Mouse (Mus musculus) stomach, embryonic 16.5 days (tissue): ENCODE data around the gene Crtc3. TPM values are rescaled to one million over a fixed set of nuclear protein-coding genes. Genes with fewer than 3 reads are reported as not detected.

ENCODE experiments used
- ATAC-seq: fragments of 200-750 bp; cut with Nextera tagmentation; 2 replicates; pipeline ENCODE4 v1.8.0; 2017; ENCODE audit warnings: moderate number of reproducible peaks, moderate TSS enrichment; ENCODE audit not compliant: insufficient read depth, low FRiP score
- H3K27ac ChIP-seq: fragments of 300-500 bp; sonication (generic); 2 replicates; pipeline ENCODE4 v1.5.1; 2014; ENCODE audit warnings: low read length
- H3K27me3 ChIP-seq: fragments of 300-500 bp; sonication (generic); 2 replicates; pipeline ENCODE4 v1.6.1; 2014; ENCODE audit warnings: low read length, control low read depth, mixed read lengths; ENCODE audit not compliant: control insufficient read depth, insufficient read depth
- H3K36me3 ChIP-seq: fragments of 300-500 bp; sonication (generic); 2 replicates; pipeline ENCODE4 v1.6.1; 2014; ENCODE audit warnings: low read length; ENCODE audit not compliant: control insufficient read depth, insufficient read depth
- H3K4me1 ChIP-seq: fragments of 300-500 bp; sonication (generic); 2 replicates; pipeline ENCODE4 v1.6.1; 2014; ENCODE audit warnings: low read length, control low read depth, mixed read lengths; ENCODE audit not compliant: control insufficient read depth, insufficient read depth
- H3K4me2 ChIP-seq: fragments of 300-500 bp; sonication (generic); 2 replicates; pipeline ENCODE4 v1.6.1; 2014; ENCODE audit warnings: low read depth, low read length, mixed read lengths
- H3K4me3 ChIP-seq: fragments of 300-500 bp; sonication (generic); replicated peaks from 2 replicates; pipeline ENCODE4 v1.5.1; 2014; ENCODE audit warnings: mild to moderate bottlenecking, low read length
- H3K9ac ChIP-seq: fragments of 300-500 bp; sonication (generic); 2 replicates; pipeline ENCODE4 v1.6.1; 2014; ENCODE audit warnings: low read length
- H3K9me3 ChIP-seq: fragments of 300-500 bp; sonication (generic); replicated peaks from 2 replicates; pipeline ENCODE4 v1.6.1; 2016; ENCODE audit warnings: low read length, control low read depth; ENCODE audit not compliant: control insufficient read depth
- whole genome bisulfite sequencing: fragments of 180-500 bp; shearing (Covaris S2); extraction: QIAGEN DNeasy Blood & Tissue Kit; methylation state at CpG from one replicate; pipeline ENCODE4 v1.1.7; 2014; 5-methylcytosine and 5-hydroxymethylcytosine counted together
- polyA plus RNA-seq: library from polyadenylated mRNA; unstranded; fragments of >200 nt; fragmentation: Nextera tagmentation; extraction: Ambion mirVana; gene quantifications from 2 replicates; pipeline ENCODE4 v1.2.1, GENCODE M21; 2015

Gene Crtc3
- polyA plus RNA-seq, 1 experiment from 2014 or later = 19.1 TPM

- H3K4me3 ChIP-seq = no peak overlapping the region
- H3K27me3 ChIP-seq = no peaks in the 10 kb centered on the region
- no peak overlapping the region for H3K9ac ChIP-seq
- no peaks in the 10 kb centered on the region for H3K9me3 ChIP-seq
- H3K36me3 ChIP-seq = no peaks in the 10 kb centered on the region
- no peak for ATAC-seq
- H3K27ac ChIP-seq = peak overlapping the region; percentile 78
- no peak overlapping the region for H3K4me2 ChIP-seq
- WGBS = 36% methylated on average over 11 of the region's 11 CpGs
- peaks cover 23% of the 10 kb centered on the region for H3K4me1 ChIP-seq
Measured at GRCm38 (mm10) chr7:80667190-80667589, 21.5 kb downstream of the Crtc3 start.

- H3K4me3 ChIP-seq = no peak overlapping the region
- peaks cover 23% of the 10 kb centered on the region for H3K4me1 ChIP-seq
- H3K9ac ChIP-seq = no peak overlapping the region
- H3K36me3 ChIP-seq = no peaks in the 10 kb centered on the region
- 37% methylated on average over 10 of the region's 10 CpGs for WGBS
- H3K27ac ChIP-seq = peak overlapping the region; percentile 78
- no peaks in the 10 kb centered on the region for H3K27me3 ChIP-seq
- no peaks in the 10 kb centered on the region for H3K9me3 ChIP-seq
- peak; percentile 70; the same call in 1 of the 2 replicates for ATAC-seq
- H3K4me2 ChIP-seq = peak overlapping the region; percentile 30; the same call in 1 of the 2 replicates
Measured at GRCm38 (mm10) chr7:80666198-80666915, 22.3 kb downstream of the Crtc3 start.

DNA sequence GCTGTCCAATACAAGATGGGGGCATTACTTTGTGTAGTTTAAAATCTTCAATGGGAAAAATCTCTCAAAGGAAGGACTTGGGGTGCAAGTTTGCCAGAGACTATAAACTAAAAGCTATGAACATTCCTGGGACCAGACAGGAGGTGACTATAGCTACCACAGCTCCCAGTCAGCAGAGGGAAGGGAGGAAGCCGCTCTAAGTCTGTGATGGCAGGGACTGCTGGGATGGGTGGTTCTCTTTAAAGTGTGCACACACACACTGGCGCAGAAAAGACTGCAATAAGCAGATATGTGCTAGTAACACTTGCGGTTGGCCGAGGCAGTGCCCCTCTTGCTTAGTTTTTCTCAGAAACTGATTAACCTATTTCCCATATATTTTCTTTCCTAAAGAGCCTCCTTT lies 27.6 kb downstream of the Crtc3 start:
- ATAC-seq = no peak
- Histone ChIP-seq H3K27ac (0 out of 2 replicates have a peak overlapping the region, but pooled peaks have one; percentile 11), H3K9ac (no peak overlapping the region), H3K4me1 (peaks cover 19% of the 10 kb centered on the region), H3K4me3 (no peak overlapping the region), H3K36me3 (no peaks in the 10 kb centered on the region), H3K27me3 (no peaks in the 10 kb centered on the region), H3K4me2 (no peak overlapping the region), H3K9me3 (no peaks in the 10 kb centered on the region)
- 90% methylated on average over 4 of the region's 4 CpGs for WGBS

DNA sequence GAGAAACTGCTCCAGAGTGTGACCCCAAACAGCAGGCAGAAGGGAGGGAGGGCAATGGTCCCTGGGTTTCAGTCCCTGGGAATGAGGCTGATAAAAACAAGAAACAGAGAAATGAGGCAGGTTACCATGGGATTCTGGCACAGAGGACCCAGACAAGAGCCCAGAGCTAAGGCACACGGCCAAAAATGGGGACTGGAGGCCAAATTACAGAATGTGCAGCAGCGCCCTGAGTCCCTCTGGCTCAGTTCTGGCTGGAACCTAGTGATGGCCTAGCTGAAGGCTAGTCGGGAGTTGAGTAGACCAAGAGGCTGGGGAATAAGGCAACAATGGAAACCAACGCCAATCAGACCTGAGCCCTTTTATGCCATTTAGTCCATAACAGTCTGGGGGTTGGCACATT lies 28.1 kb downstream of the Crtc3 start:
- H3K36me3 ChIP-seq = no peaks in the 10 kb centered on the region
- no peaks in the 10 kb centered on the region for H3K27me3 ChIP-seq
- H3K27ac ChIP-seq = 0 out of 2 replicates have a peak overlapping the region, but pooled peaks have one; percentile 19
- ATAC-seq = peak; percentile 22; the same call in 1 of the 2 replicates
- no peak overlapping the region for H3K4me3 ChIP-seq
- no peak overlapping the region for H3K4me2 ChIP-seq
- peaks cover 21% of the 10 kb centered on the region for H3K4me1 ChIP-seq
- H3K9me3 ChIP-seq = no peaks in the 10 kb centered on the region
- 55% methylated on average over 4 of the region's 4 CpGs for WGBS
- H3K9ac ChIP-seq = no peak overlapping the region

DNA sequence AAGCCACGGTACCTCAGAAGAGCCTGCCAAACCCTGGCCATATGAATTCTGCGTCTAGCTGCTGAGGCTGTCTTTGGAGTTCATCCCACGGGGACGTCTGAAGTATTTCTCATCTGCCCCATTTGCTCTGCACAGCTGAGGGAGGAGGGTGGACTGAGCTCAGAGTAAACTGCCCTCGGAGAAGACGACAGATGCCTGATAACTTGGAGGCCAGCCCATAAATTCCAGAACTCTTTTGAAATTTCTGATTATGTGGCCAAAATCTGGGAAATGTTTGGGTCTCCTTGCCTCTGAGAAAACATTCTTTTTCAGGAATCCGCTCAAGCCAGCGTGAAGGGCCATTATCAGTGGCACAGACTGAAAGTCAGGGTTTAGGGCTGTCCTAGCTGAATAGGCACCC lies 30.8 kb downstream of the Crtc3 start:
- H3K4me1 ChIP-seq = peaks cover 39% of the 10 kb centered on the region
- WGBS = 29% methylated on average over 8 of the region's 8 CpGs

DNA sequence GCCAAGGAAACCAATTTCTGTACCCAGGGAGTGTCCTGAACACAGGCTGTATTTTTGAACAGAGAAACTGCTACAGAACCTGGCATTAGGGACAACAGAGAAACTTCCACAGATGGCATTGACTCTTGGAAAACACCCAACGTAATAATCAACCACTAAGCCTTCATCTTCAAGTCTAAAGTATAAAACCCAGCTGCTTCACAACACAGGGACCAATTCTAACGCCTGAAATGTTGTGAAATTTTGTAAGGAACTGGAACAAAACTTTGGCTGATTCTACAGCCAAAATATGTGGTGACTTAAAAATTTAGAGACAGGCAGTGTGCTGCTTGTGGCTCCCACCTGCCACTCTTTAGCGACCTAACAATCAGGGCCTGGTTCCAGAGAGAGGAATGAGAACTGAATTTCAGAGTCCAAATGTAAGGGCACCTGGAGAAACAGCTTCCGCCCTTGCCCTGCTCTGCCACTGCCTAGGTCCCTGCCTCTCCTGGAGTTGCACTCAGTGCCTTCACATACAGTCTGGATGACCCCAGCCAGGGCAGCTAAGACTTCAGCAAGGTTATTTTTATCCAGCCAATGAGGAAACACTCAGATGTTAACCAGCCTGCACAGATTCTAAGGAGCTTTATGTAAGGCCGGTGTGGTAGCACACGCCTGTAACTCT lies 33.2 kb downstream of the Crtc3 start:
- 56% methylated on average over 6 of the region's 6 CpGs for WGBS
- Histone ChIP-seq H3K9ac (no peak overlapping the region; the same call in 1 of the 2 replicates), H3K36me3 (no peaks in the 10 kb centered on the region), H3K4me2 (no peak overlapping the region), H3K4me3 (no peak overlapping the region), H3K4me1 (peaks cover 42% of the 10 kb centered on the region), H3K27me3 (no peaks in the 10 kb centered on the region), H3K27ac (no peak overlapping the region), H3K9me3 (no peaks in the 10 kb centered on the region)
- ATAC-seq = no peak

More for the DNA sequence above, 30.8 kb downstream of the Crtc3 start:
- no peaks in the 10 kb centered on the region for H3K27me3 ChIP-seq
- no peak overlapping the region for H3K4me3 ChIP-seq
- peak; percentile 70 for ATAC-seq
- H3K9me3 ChIP-seq = no peaks in the 10 kb centered on the region
- peak overlapping the region; percentile 81 for H3K27ac ChIP-seq
- H3K4me2 ChIP-seq = no peak overlapping the region
- H3K9ac ChIP-seq = 0 out of 2 replicates have a peak overlapping the region, but pooled peaks have one; percentile 19
- H3K36me3 ChIP-seq = no peaks in the 10 kb centered on the region

DNA sequence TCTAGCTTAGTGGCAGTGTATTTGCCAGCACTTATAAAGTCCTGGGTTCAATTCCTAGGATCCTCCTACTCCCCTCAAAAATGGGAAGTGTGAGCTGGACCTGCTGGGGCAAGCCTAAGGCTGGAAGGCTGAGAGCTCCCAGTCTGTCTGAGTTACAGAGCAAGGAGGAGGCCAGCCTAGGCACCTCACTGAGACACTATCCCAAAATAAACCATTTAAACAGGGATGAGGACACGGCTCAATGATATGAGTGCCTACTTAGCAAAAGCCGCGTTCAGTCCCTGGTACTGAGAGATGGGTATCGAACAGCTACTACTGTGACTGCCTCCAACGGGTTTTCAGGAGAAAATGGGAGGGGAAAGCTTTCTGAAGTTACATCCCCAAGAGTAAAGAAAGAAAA lies 33.8 kb downstream of the Crtc3 start:
- no peak overlapping the region for H3K4me3 ChIP-seq
- H3K4me1 ChIP-seq = peaks cover 41% of the 10 kb centered on the region
- H3K27me3 ChIP-seq = no peaks in the 10 kb centered on the region
- no peak for ATAC-seq
- no peaks in the 10 kb centered on the region for H3K9me3 ChIP-seq
- WGBS = 77% methylated on average over 5 of the region's 5 CpGs
- H3K9ac ChIP-seq = no peak overlapping the region
- no peak overlapping the region for H3K4me2 ChIP-seq
- H3K27ac ChIP-seq = no peak overlapping the region
- no peaks in the 10 kb centered on the region for H3K36me3 ChIP-seq

DNA sequence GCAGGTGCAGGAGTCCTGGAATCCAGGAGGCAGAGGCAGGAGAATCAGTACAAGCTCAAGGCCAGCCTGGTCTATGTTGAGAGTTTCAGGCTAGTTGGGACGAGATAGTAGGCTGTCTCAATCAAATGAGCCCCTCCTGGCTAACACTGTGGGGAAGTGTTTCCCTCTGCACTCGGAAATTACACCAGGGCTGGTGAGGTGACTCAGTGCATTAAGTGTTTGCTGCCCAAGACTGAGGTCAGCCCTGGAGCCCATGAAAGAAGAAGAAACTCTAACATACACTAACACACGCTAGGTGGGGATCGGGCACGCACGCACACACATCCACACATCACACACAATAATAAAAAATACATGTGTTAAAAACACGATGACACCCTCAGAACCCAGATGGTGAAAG lies 34.3 kb downstream of the Crtc3 start:
- Histone ChIP-seq H3K4me2 (no peak overlapping the region), H3K27ac (no peak overlapping the region), H3K4me3 (no peak overlapping the region), H3K9me3 (no peaks in the 10 kb centered on the region), H3K4me1 (peaks cover 44% of the 10 kb centered on the region), H3K9ac (no peak overlapping the region), H3K36me3 (no peaks in the 10 kb centered on the region), H3K27me3 (no peaks in the 10 kb centered on the region)
- ATAC-seq = no peak
- WGBS = 83% methylated on average over 7 of the region's 7 CpGs

- Histone ChIP-seq H3K27me3 (no peaks in the 10 kb centered on the region), H3K4me1 (peaks cover 44% of the 10 kb centered on the region), H3K9ac (0 out of 2 replicates have a peak overlapping the region, but pooled peaks have one; percentile 34), H3K4me3 (no peak overlapping the region), H3K36me3 (no peaks in the 10 kb centered on the region), H3K9me3 (no peaks in the 10 kb centered on the region), H3K27ac (no peak overlapping the region), H3K4me2 (no peak overlapping the region)
- WGBS = 87% methylated on average over 7 of the region's 7 CpGs
- ATAC-seq = no peak
Measured at GRCm38 (mm10) chr7:80653971-80654370, 34.7 kb downstream of the Crtc3 start.
